11 mouse cellular contexts compared by ENCODE assay signal in the genomic region with DNA sequence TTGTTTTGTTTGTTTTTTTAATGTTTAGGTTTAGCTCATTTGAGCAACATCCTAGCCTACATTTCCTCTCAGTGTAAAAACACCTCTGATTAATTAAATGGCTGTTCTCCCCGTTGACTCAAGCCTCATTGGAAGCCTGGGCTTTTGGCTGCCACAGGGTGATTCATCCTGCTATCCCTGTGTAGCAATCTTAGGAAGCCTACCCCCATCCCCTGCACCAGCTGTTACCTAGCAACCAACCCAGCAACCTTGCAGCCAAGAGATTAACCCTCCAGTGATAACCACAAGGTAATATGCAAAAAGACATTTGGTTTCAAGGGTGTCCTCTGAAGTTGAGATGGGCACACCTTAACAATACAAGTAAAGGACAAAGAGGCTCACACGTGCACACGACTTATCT. TPM values are rescaled to one million over a fixed set of nuclear protein-coding genes. Genes with fewer than 3 reads are reported as not detected.
A peak's percentile ranks its signal among the peaks of the same experiment; 100 is the strongest.
DNase-seq lines count a peak whose midpoint lies in the region; ATAC-seq and TF ChIP-seq lines count a peak whose summit lies in the region.
"Had no signal": no experiment of that assay in that cellular context is flagged by ENCODE, and none has a peak within 500 bp of the region (broad histone marks: within the 10 kb centered on the region; RNA-seq: fewer than 3 reads in every experiment).

No protein-coding gene starts in this region.

- no peaks in the 10 kb centered on the region; the same call in 1 of the 2 replicates for H3K9me3 ChIP-seq in midbrain, embryonic 11.5 days (ENCODE audit: control insufficient read depth, low read length)
- no peaks in the 10 kb centered on the region for H3K9me3 ChIP-seq in midbrain, embryonic 10.5 days (replicated peaks)
- no peaks in the 10 kb centered on the region for H3K9me3 ChIP-seq in hindbrain, postnatal 0 days (ENCODE audit: low read length)
- H3K9me3 ChIP-seq in neural tube, embryonic 15.5 days (replicated peaks) = no peaks in the 10 kb centered on the region
- H3K9me3 ChIP-seq in heart, embryonic 10.5 days = no peaks in the 10 kb centered on the region

- H3K27ac ChIP-seq in midbrain, embryonic 11.5 days (ENCODE audit: low read depth, low read length) = no peak overlapping the region
- H3K27ac ChIP-seq in midbrain, embryonic 10.5 days (replicated peaks) = no peak overlapping the region
- H3K27ac ChIP-seq in hindbrain, postnatal 0 days = no peak overlapping the region
- peak overlapping the region; percentile 13; the same call in 1 of the 2 replicates for H3K27ac ChIP-seq in neural tube, embryonic 15.5 days (replicated peaks)
- no peak overlapping the region for H3K27ac ChIP-seq in heart, embryonic 10.5 days
- H3K27ac ChIP-seq: macrophage had no signal

- ATAC-seq in cerebellum, adult (ENCODE audit: insufficient number of reproducible peaks, low FRiP score, low TSS enrichment) = no peak; the same call in 1 of the 2 replicates
- no peak for ATAC-seq in midbrain, embryonic 11.5 days (ENCODE audit: low FRiP score)
- peak; percentile 46; the same call in 1 of the 2 replicates for ATAC-seq in hindbrain, postnatal 0 days
- 0 out of 2 replicates have a peak, but pooled peaks have one; percentile 18 for ATAC-seq in neural tube, embryonic 15.5 days (ENCODE audit: low FRiP score)

- 49% methylated on average over 3 of the region's 3 CpGs for WGBS in midbrain, embryonic 11.5 days
- WGBS in midbrain, embryonic 10.5 days = 59% methylated on average over 3 of the region's 3 CpGs
- WGBS in hindbrain, postnatal 0 days = 38% methylated on average over 3 of the region's 3 CpGs
- 44% methylated on average over 3 of the region's 3 CpGs for WGBS in neural tube, embryonic 15.5 days
- 53% methylated on average over 3 of the region's 3 CpGs for WGBS in heart, embryonic 10.5 days

- H3K27me3 ChIP-seq in midbrain, embryonic 11.5 days (ENCODE audit: control insufficient read depth, insufficient read depth, low read length) = no peaks in the 10 kb centered on the region
- H3K27me3 ChIP-seq in midbrain, embryonic 10.5 days (ENCODE audit: low read depth, poor library complexity, severe bottlenecking) = no peaks in the 10 kb centered on the region
- H3K27me3 ChIP-seq in hindbrain, postnatal 0 days (ENCODE audit: insufficient read depth, low read length) = no peaks in the 10 kb centered on the region
- no peaks in the 10 kb centered on the region for H3K27me3 ChIP-seq in neural tube, embryonic 15.5 days (replicated peaks)
- peaks cover 5% of the 10 kb centered on the region; the same call in 1 of the 2 replicates for H3K27me3 ChIP-seq in heart, embryonic 10.5 days (ENCODE audit: insufficient read depth, poor library complexity, severe bottlenecking)

- no peak overlapping the region for H3K9ac ChIP-seq in midbrain, embryonic 11.5 days (ENCODE audit: low read length)
- H3K9ac ChIP-seq in hindbrain, postnatal 0 days (replicated peaks; ENCODE audit: low read length) = no peak overlapping the region
- no peak overlapping the region for H3K9ac ChIP-seq in neural tube, embryonic 15.5 days (replicated peaks)

- H3K4me1 ChIP-seq in midbrain, embryonic 11.5 days (ENCODE audit: control insufficient read depth, insufficient read depth, low read length) = peaks cover 11% of the 10 kb centered on the region
- H3K4me1 ChIP-seq in midbrain, embryonic 10.5 days = peaks cover 28% of the 10 kb centered on the region
- H3K4me1 ChIP-seq in hindbrain, postnatal 0 days (ENCODE audit: insufficient read depth, low read length) = peaks cover 22% of the 10 kb centered on the region; the same call in 1 of the 2 replicates
- H3K4me1 ChIP-seq in neural tube, embryonic 15.5 days = peaks cover 84% of the 10 kb centered on the region
- no peaks in the 10 kb centered on the region for H3K4me1 ChIP-seq in heart, embryonic 10.5 days

- peak; percentile 38 for DNase-seq in cerebellum, adult 11 months
- DNase-seq in midbrain, embryonic 11.5 days (ENCODE audit: low spot score, missing footprints) = peak; percentile 79
- DNase-seq in midbrain, embryonic 10.5 days (ENCODE audit: low spot score) = no peak
- DNase-seq in hindbrain, postnatal 0 days (ENCODE audit: low spot score) = peak; percentile 56
- DNase-seq in thymus, postnatal 14 days = no peak
- DNase-seq in heart, embryonic 10.5 days (ENCODE audit: low spot score) = no peak
- DNase-seq: kidney, adult 9 months; liver had no signal

- no peak overlapping the region for H3K4me2 ChIP-seq in midbrain, embryonic 11.5 days
- H3K4me2 ChIP-seq in hindbrain, postnatal 0 days (ENCODE audit: low read depth, low read length) = peak overlapping the region; percentile 13; the same call in 1 of the 2 replicates
- peak overlapping the region; percentile 43 for H3K4me2 ChIP-seq in neural tube, embryonic 15.5 days

- peaks cover 39% of the 10 kb centered on the region for H3K36me3 ChIP-seq in midbrain, embryonic 11.5 days (ENCODE audit: control insufficient read depth, insufficient read depth, low read length)
- H3K36me3 ChIP-seq in midbrain, embryonic 10.5 days = peaks cover 100% of the 10 kb centered on the region
- H3K36me3 ChIP-seq in hindbrain, postnatal 0 days (ENCODE audit: insufficient read depth, low read length) = peaks cover 50% of the 10 kb centered on the region
- H3K36me3 ChIP-seq in neural tube, embryonic 15.5 days = peaks cover 86% of the 10 kb centered on the region
- H3K36me3 ChIP-seq in heart, embryonic 10.5 days = peaks cover 24% of the 10 kb centered on the region

- no peak overlapping the region for H3K4me3 ChIP-seq in midbrain, embryonic 11.5 days (ENCODE audit: low read depth, low read length)
- H3K4me3 ChIP-seq in midbrain, embryonic 10.5 days = no peak overlapping the region
- H3K4me3 ChIP-seq in hindbrain, postnatal 0 days (ENCODE audit: low read length) = no peak overlapping the region
- no peak overlapping the region for H3K4me3 ChIP-seq in neural tube, embryonic 15.5 days (replicated peaks)
- no peak overlapping the region for H3K4me3 ChIP-seq in heart, embryonic 10.5 days

- TF ChIP-seq CTCF in hindbrain, postnatal 0 days (IDR thresholded peaks at IDR 0.05; ENCODE audit: low read depth) = no peak

RNA-seq across cellular contexts. Expression of a gene that starts 8.4 kb away (rescaled TPM):
- polyA plus RNA-seq in midbrain, embryonic 11.5 days (2014; fragmentation: Nextera tagmentation; extraction: Ambion mirVana) = 76.7 and 77.4 TPM in 2 replicates
- polyA plus RNA-seq in midbrain, embryonic 10.5 days (2016; fragmentation: Nextera tagmentation; extraction: Ambion mirVana) = 115 and 187 TPM in 2 replicates
- total RNA-seq in hindbrain, postnatal 0 days (2014; rRNA removed) = 1,011 and 1,051 TPM in 2 replicates
- 1,463 and 1,578 TPM in 2 replicates for polyA plus RNA-seq in hindbrain, postnatal 0 days (2015; fragmentation: Nextera tagmentation; extraction: Ambion mirVana)
- 1,201 and 1,460 TPM in 2 replicates for polyA plus RNA-seq in neural tube, embryonic 15.5 days (2015; fragmentation: Nextera tagmentation; extraction: Ambion mirVana)
- polyA plus RNA-seq in heart, embryonic 10.5 days (2016; fragmentation: Nextera tagmentation; extraction: Ambion mirVana) = 17.4 and 32.6 TPM in 2 replicates
- polyA plus RNA-seq: macrophage had no signal

Comparison
In these comparisons a context has a peak if more than half of its experiments do, and no peak if none do; other contexts are left out.
1. DNase-seq: peak in cerebellum, adult 11 months (single experiment), midbrain, embryonic 11.5 days (single experiment) and hindbrain, postnatal 0 days (single experiment); none in midbrain, embryonic 10.5 days (single experiment), thymus, postnatal 14 days (single experiment) and heart, embryonic 10.5 days (single experiment).
2. ATAC-seq: peak in hindbrain, postnatal 0 days (single experiment) and neural tube, embryonic 15.5 days (single experiment); none in cerebellum, adult (single experiment) and midbrain, embryonic 11.5 days (single experiment).